Mouse (Mus musculus): Measurements from ENCODE around the gene Lamb1.

- no peak for TF ChIP-seq CTCF (IDR thresholded peaks at IDR 0.05; ENCODE audit: low read depth, low read length)
- TF ChIP-seq POLR2A (IDR thresholded peaks at IDR 0.05; ENCODE audit: extremely low read depth, insufficient read depth, low read length), result no peak
Measured at GRCm38 (mm10) chr12:31265005-31265721, at the start of gene Lamb1.
